Comparison of ENCODE assay signal across 12 mouse cellular contexts in genomic region chr7:110913754-110914153, GRCm38 (mm10).
"Had no signal": no experiment of that assay in that cellular context is flagged by ENCODE, and none has a peak within 500 bp of the region (broad histone marks: within the 10 kb centered on the region; RNA-seq: fewer than 3 reads in every experiment).

No protein-coding gene starts in this region.

- H3K4me1 ChIP-seq: limb, embryonic 10.5 days; limb, embryonic 13.5 days had no signal

- H3K9me3 ChIP-seq: limb, embryonic 10.5 days; limb, embryonic 13.5 days; megakaryocyte, embryonic 14.5 days had no signal

- DNase-seq: kidney, adult 18-20 months; kidney, postnatal 14 days; kidney, postnatal 4 days; lung, embryonic 14.5 days; midbrain, embryonic 14.5 days; thymus, adult 2 months; thymus, postnatal 14 days; thymus, postnatal 4 days had no signal

- H3K9ac ChIP-seq: limb, embryonic 13.5 days; lung, embryonic 14.5 days had no signal

- H3K4me3 ChIP-seq: limb, embryonic 10.5 days; limb, embryonic 13.5 days; megakaryocyte, embryonic 14.5 days had no signal

- H3K4me2 ChIP-seq: limb, embryonic 13.5 days; lung, embryonic 14.5 days; midbrain, embryonic 11.5 days had no signal

- H3K27ac ChIP-seq: limb, embryonic 10.5 days; limb, embryonic 13.5 days had no signal

- H3K36me3 ChIP-seq: limb, embryonic 10.5 days; limb, embryonic 13.5 days had no signal

- H3K27me3 ChIP-seq: limb, embryonic 13.5 days; megakaryocyte, embryonic 14.5 days had no signal
